Mouse (Mus musculus) forebrain, embryonic 12.5 days (tissue): Measurements from ENCODE around the gene Mrpl38. TPM values are rescaled to one million over a fixed set of nuclear protein-coding genes. Genes with fewer than 3 reads are reported as not detected.

Experiments
- ATAC-seq: fragments of 200-750 bp; cut with Nextera tagmentation; 2 replicates; pipeline ENCODE4 v1.8.0; 2017; ENCODE audit warnings: moderate TSS enrichment; ENCODE audit not compliant: low FRiP score
- H3K27ac ChIP-seq: fragments of 300-500 bp; sonication (generic); 2 replicates; pipeline ENCODE4 v1.5.1; 2016; ENCODE audit warnings: mild to moderate bottlenecking
- H3K27me3 ChIP-seq: fragments of 300-500 bp; sonication (generic); 2 replicates; pipeline ENCODE4 v1.6.1; 2016; ENCODE audit warnings: mild to moderate bottlenecking
- H3K36me3 ChIP-seq: fragments of 300-500 bp; sonication (generic); replicated peaks from 2 replicates; pipeline ENCODE4 v1.6.1; 2016; ENCODE audit warnings: mild to moderate bottlenecking
- H3K4me1 ChIP-seq: fragments of 300-500 bp; sonication (generic); 2 replicates; pipeline ENCODE4 v1.6.1; 2016
- H3K4me2 ChIP-seq: fragments of 300-500 bp; sonication (generic); 2 replicates; pipeline ENCODE4 v1.6.1; 2016; ENCODE audit warnings: mild to moderate bottlenecking, moderate library complexity
- H3K4me3 ChIP-seq: fragments of 300-500 bp; sonication (generic); replicated peaks from 2 replicates; pipeline ENCODE4 v1.5.1; 2016; ENCODE audit warnings: mild to moderate bottlenecking
- H3K9ac ChIP-seq: fragments of 300-500 bp; sonication (generic); 2 replicates; pipeline ENCODE4 v1.6.1; 2016; ENCODE audit warnings: mild to moderate bottlenecking
- H3K9me3 ChIP-seq: fragments of 300-500 bp; sonication (generic); 2 replicates; pipeline ENCODE4 v1.6.1; 2016
- WGBS: fragments of 180-500 bp; shearing (Covaris S2); methylation state at CpG from one replicate; pipeline ENCODE4 v1.1.7; 2016; 5-methylcytosine and 5-hydroxymethylcytosine counted together
- polyA plus RNA-seq: library from polyadenylated mRNA; unstranded; fragments of >200 nt; fragmentation: Nextera tagmentation; extraction: Ambion mirVana; gene quantifications from 2 replicates; pipeline ENCODE4 v1.2.1, GENCODE M21; 2016

Gene Mrpl38
- polyA plus RNA-seq, 1 experiment from 2014 or later, result 90.5 TPM

GRCm38 (mm10) chr11:116167232-116167631 is 28.6 kb upstream of the Mrpl38 start:
- WGBS, result 8% methylated on average over 6 of the region's 6 CpGs
- Histone ChIP-seq H3K27me3 (no peaks in the 10 kb centered on the region), H3K4me2 (peak overlapping the region; percentile 80), H3K4me1 (peaks cover 30% of the 10 kb centered on the region), H3K4me3 (peak overlapping the region; percentile 77), H3K27ac (peak overlapping the region; percentile 92), H3K36me3 (peaks cover 31% of the 10 kb centered on the region), H3K9me3 (no peaks in the 10 kb centered on the region), H3K9ac (peak overlapping the region; percentile 79)
- no peak for ATAC-seq

- H3K36me3 ChIP-seq, result peaks cover 65% of the 10 kb centered on the region
- H3K27ac ChIP-seq, result 0 out of 2 replicates have a peak overlapping the region, but pooled peaks have one; percentile 13
- WGBS, result 31% methylated on average over 9 of the region's 9 CpGs
- H3K4me2 ChIP-seq, result 0 out of 2 replicates have a peak overlapping the region, but pooled peaks have one; percentile 6
- no peaks in the 10 kb centered on the region for H3K9me3 ChIP-seq
- no peak for ATAC-seq
- peaks cover 33% of the 10 kb centered on the region for H3K4me1 ChIP-seq
- no peak overlapping the region for H3K4me3 ChIP-seq
- H3K9ac ChIP-seq, result no peak overlapping the region; the same call in 1 of the 2 replicates
- no peaks in the 10 kb centered on the region for H3K27me3 ChIP-seq
Measured at GRCm38 (mm10) chr11:116163002-116163401, 24.3 kb upstream of the Mrpl38 start.

DNA sequence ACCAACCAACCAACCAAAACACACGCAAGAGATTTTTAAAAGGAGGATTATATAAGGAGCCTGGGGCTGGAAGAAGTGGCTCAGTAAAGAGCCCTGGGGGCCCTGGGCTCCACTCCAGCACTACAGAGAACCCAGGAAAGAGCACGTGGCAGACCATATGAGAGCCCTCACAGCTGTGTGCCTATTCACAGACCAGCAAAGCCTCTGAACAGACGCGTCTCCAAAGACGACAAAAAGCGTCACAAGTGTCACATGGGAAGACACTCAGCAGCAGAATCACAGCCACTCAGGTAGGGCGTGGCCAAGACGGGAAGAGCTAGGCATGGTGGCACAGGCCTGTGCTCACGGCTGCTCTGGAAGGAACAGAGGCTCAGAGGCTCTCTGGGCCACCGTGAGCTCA is 23.5 kb upstream of the Mrpl38 start:
- Histone ChIP-seq H3K4me3 (no peak overlapping the region), H3K4me2 (no peak overlapping the region), H3K9ac (no peak overlapping the region), H3K4me1 (peaks cover 31% of the 10 kb centered on the region), H3K9me3 (no peaks in the 10 kb centered on the region), H3K36me3 (peaks cover 74% of the 10 kb centered on the region), H3K27me3 (no peaks in the 10 kb centered on the region), H3K27ac (0 out of 2 replicates have a peak overlapping the region, but pooled peaks have one; percentile 13)
- 68% methylated on average over 10 of the region's 10 CpGs for WGBS
- ATAC-seq, result no peak

GRCm38 (mm10) chr11:116161312-116161711 is 22.6 kb upstream of the Mrpl38 start:
- Histone ChIP-seq H3K27ac (no peak overlapping the region), H3K9me3 (no peaks in the 10 kb centered on the region), H3K4me1 (peaks cover 22% of the 10 kb centered on the region), H3K9ac (no peak overlapping the region), H3K4me3 (no peak overlapping the region), H3K36me3 (peaks cover 82% of the 10 kb centered on the region), H3K27me3 (no peaks in the 10 kb centered on the region), H3K4me2 (no peak overlapping the region)
- ATAC-seq, result no peak
- WGBS, result 72% methylated on average over 12 of the region's 12 CpGs

GRCm38 (mm10) chr11:116150960-116151359 is 12.3 kb upstream of the Mrpl38 start:
- H3K27me3 ChIP-seq, result no peaks in the 10 kb centered on the region
- no peak overlapping the region for H3K9ac ChIP-seq
- no peak overlapping the region for H3K27ac ChIP-seq
- no peaks in the 10 kb centered on the region for H3K9me3 ChIP-seq
- no peak overlapping the region for H3K4me2 ChIP-seq
- peaks cover 100% of the 10 kb centered on the region for H3K36me3 ChIP-seq
- ATAC-seq, result no peak
- H3K4me3 ChIP-seq, result no peak overlapping the region
- no peaks in the 10 kb centered on the region for H3K4me1 ChIP-seq
- WGBS, result 97% methylated on average over 2 of the region's 2 CpGs

GRCm38 (mm10) chr11:116149341-116149740 is 10.7 kb upstream of the Mrpl38 start:
- H3K4me1 ChIP-seq, result no peaks in the 10 kb centered on the region
- no peak overlapping the region for H3K9ac ChIP-seq
- H3K4me3 ChIP-seq, result no peak overlapping the region
- ATAC-seq, result no peak
- no peaks in the 10 kb centered on the region for H3K27me3 ChIP-seq
- H3K9me3 ChIP-seq, result no peaks in the 10 kb centered on the region
- 89% methylated on average over 6 of the region's 6 CpGs for WGBS
- H3K4me2 ChIP-seq, result no peak overlapping the region
- H3K27ac ChIP-seq, result no peak overlapping the region
- H3K36me3 ChIP-seq, result peaks cover 100% of the 10 kb centered on the region

DNA sequence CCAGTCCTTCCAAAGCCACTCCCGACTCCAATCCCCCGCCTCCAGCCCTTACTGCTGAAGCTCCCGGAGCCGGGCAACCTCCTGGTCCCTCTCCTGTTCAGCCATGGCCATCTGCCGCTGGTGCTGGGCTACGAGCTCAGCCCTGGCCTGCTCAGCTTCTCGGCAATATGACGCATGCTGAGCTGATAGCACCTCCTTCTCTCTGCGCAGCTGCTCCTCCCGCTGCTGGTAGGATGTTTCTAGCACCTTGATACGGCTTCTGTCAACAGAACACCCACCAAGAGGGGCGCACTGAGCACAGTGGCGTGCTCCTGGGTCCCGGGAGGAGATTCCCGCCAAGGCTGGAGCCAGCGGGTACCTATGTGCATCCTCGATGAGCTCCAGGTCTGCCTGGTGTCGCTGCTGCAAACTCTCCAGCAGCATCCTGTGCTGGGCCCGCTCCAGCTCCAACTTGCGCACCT is 10.1 kb upstream of the Mrpl38 start:
- no peak overlapping the region for H3K9ac ChIP-seq
- no peaks in the 10 kb centered on the region for H3K4me1 ChIP-seq
- ATAC-seq, result no peak

GRCm38 (mm10) chr11:116146294-116146985 is 7.8 kb upstream of the Mrpl38 start:
- no peak for ATAC-seq
- H3K27me3 ChIP-seq, result no peaks in the 10 kb centered on the region
- no peaks in the 10 kb centered on the region for H3K9me3 ChIP-seq
- no peak overlapping the region for H3K4me2 ChIP-seq
- no peak overlapping the region for H3K9ac ChIP-seq
- H3K27ac ChIP-seq, result no peak overlapping the region
- WGBS, result 80% methylated on average over 25 of the region's 25 CpGs
- no peaks in the 10 kb centered on the region for H3K4me1 ChIP-seq
- H3K4me3 ChIP-seq, result no peak overlapping the region
- peaks cover 100% of the 10 kb centered on the region for H3K36me3 ChIP-seq

More for the DNA sequence above, 10.1 kb upstream of the Mrpl38 start:
- 72% methylated on average over 20 of the region's 20 CpGs for WGBS
- no peaks in the 10 kb centered on the region for H3K9me3 ChIP-seq
- no peaks in the 10 kb centered on the region for H3K27me3 ChIP-seq
- no peak overlapping the region for H3K4me2 ChIP-seq
- H3K27ac ChIP-seq, result no peak overlapping the region
- no peak overlapping the region for H3K4me3 ChIP-seq
- peaks cover 100% of the 10 kb centered on the region for H3K36me3 ChIP-seq

DNA sequence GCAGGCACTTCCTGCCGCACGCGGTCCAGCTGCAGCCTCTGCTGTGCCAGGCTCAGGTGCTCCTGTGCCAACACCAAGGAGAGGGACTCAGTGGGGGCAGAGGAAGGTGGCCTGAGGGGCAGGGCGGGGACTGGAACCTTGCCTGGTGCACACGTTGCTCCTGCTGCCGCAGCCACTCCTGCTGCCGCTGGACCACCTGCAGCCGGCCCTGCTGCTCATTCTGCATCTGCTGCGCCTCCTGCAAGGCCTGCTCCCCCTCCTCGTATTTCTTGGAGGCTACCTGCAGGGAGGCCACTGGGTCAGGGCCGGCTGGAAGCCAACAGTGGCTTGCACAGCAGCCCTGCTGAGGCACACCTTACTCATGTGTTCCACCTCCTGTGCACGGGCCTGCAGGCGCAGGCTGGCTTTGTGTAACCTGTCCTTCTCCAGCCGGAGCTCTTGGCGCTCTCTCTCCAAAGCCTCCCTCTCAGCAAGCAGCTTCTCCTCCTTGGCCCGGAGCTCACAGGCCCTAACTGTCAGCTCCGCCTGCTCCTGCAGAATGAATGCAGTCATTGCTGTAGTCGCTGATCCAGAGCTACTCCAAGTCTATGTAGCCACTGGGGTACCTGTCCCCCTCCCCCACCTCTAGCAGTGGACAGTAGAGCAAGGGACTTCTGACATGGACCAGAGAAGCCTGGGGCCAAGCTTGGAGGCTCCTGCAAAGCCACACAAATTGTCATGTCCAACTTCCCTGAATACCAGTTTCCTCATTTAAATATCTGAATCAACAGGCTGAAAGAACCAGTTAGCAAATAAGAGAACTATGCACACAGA is 7.0 kb upstream of the Mrpl38 start:
- 58% methylated on average over 18 of the region's 18 CpGs for WGBS
- H3K4me2 ChIP-seq, result no peak overlapping the region
- H3K9me3 ChIP-seq, result no peaks in the 10 kb centered on the region
- H3K4me1 ChIP-seq, result no peaks in the 10 kb centered on the region
- ATAC-seq, result no peak
- no peaks in the 10 kb centered on the region for H3K27me3 ChIP-seq
- H3K36me3 ChIP-seq, result peaks cover 95% of the 10 kb centered on the region
- H3K27ac ChIP-seq, result no peak overlapping the region
- H3K4me3 ChIP-seq, result no peak overlapping the region
- H3K9ac ChIP-seq, result no peak overlapping the region

GRCm38 (mm10) chr11:116143468-116143867 is 4.8 kb upstream of the Mrpl38 start:
- H3K27me3 ChIP-seq, result no peaks in the 10 kb centered on the region
- H3K9ac ChIP-seq, result no peak overlapping the region
- no peak overlapping the region for H3K4me3 ChIP-seq
- H3K9me3 ChIP-seq, result no peaks in the 10 kb centered on the region
- WGBS, result 90% methylated on average over 3 of the region's 3 CpGs
- H3K36me3 ChIP-seq, result peaks cover 73% of the 10 kb centered on the region
- 0 out of 2 replicates have a peak, but pooled peaks cover 6% of the 10 kb centered on the region for H3K4me1 ChIP-seq
- no peak for ATAC-seq
- H3K4me2 ChIP-seq, result no peak overlapping the region
- no peak overlapping the region for H3K27ac ChIP-seq

DNA sequence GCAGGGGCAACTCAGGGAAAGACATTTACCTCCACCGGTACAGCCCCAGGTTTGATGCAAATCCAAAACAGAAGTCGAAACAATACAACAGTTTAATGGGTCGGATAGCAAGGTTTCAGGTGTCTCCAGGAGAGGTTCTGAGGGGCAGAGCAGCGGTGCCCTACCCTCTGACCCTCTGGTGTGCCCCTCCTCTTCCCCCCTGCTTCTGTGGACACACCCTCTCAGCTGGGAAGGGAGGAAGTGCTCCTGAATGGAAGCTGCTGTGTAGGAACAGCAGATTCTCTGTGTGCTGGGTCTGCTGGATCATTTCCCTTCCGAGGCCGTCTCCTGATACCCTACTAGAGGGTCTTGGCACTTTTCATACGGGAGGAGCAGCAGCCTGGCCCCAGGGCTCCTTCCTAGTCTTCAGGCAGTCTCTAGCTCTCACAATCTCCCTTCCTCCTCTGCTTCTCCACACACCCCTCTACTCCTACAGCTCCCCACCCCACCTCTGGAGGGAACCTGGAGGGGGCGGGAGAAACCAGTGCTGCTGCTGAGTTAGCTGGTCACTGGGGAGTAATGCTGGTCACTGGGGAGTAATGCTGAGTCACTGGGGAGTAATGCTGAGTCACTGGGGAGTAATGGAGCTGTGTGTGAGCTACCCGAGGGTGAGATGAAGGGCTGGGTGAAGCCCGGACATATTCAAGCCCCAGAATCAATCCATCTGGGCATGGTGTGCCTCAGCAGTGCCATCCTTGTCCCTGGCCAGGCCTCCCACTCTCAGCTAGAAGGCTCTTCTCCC is 3.7 kb upstream of the Mrpl38 start:
- no peak overlapping the region for H3K27ac ChIP-seq
- no peak overlapping the region for H3K4me2 ChIP-seq
- peaks cover 62% of the 10 kb centered on the region for H3K36me3 ChIP-seq
- H3K27me3 ChIP-seq, result no peaks in the 10 kb centered on the region
- no peak overlapping the region for H3K9ac ChIP-seq
- H3K4me3 ChIP-seq, result no peak overlapping the region
- WGBS, result 76% methylated on average over 10 of the region's 10 CpGs
- no peak for ATAC-seq
- H3K4me1 ChIP-seq, result peaks cover 12% of the 10 kb centered on the region
- no peaks in the 10 kb centered on the region for H3K9me3 ChIP-seq

DNA sequence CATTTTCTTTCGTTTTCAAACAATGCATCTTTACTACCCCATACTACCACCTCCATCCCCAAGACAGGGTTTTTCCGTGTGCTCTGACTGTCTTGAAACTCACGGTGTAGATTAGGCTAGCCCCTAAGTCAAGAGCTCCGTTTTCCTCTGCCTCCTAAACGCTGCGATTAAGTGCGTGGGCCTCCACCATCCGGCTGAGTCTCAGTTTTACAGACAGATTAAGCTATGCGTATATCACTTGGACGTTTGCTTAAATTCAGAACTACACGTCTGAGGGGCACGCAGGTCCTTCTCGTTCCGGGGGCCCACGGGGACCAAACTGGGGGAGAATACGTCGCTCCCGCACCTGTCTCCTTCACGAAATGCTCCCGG is 586 bp downstream of the Mrpl38 start:
- H3K9ac ChIP-seq, result peak overlapping the region; percentile 74
- H3K4me1 ChIP-seq, result peaks cover 20% of the 10 kb centered on the region
- H3K9me3 ChIP-seq, result no peaks in the 10 kb centered on the region
- peak overlapping the region; percentile 62 for H3K27ac ChIP-seq
- H3K27me3 ChIP-seq, result no peaks in the 10 kb centered on the region
- ATAC-seq, result 0 out of 2 replicates have a peak, but pooled peaks have one; percentile 5
- H3K4me3 ChIP-seq, result peak overlapping the region; percentile 73
- H3K36me3 ChIP-seq, result peaks cover 46% of the 10 kb centered on the region
- 1% methylated on average over 20 of the region's 20 CpGs for WGBS
- H3K4me2 ChIP-seq, result peak overlapping the region; percentile 56
